Mouse (Mus musculus): ENCODE results near the gene Pgs1.

GRCm38 (mm10) chr11:117951391-117951790, 34.7 kb upstream of the Pgs1 start:
- TF ChIP-seq POLR2A (IDR thresholded peaks at IDR 0.05; ENCODE audit: low read depth, low read length) (no peak), CTCF (conservative IDR thresholded peaks at IDR 0.05 in 1 of 2, IDR thresholded peaks at IDR 0.05 in 1 of 2; ENCODE audit: low read depth in 2 of 2, low read length in 2 of 2) (no peak)
